Mouse (Mus musculus) kidney, postnatal 4 days (tissue): ENCODE results near the gene Dnajc4.

Source experiments
- DNase-seq, 2 experiments: peaks; one replicate each; pipeline ENCODE4 v3.0.0; 2021; ENCODE audit warnings: mixed read lengths in 2 of 2

The Dnajc4 gene

GRCm38 (mm10) chr19:6992011-6992858, at the start of gene Dnajc4:
Dnajc4 (minus strand) TSS chr19:6992572.
- DNase-seq: peak; percentile 98 to 99

GRCm38 (mm10) chr19:7041171-7041570, 48.8 kb upstream of the Dnajc4 start:
- DNase-seq: no peak

- DNase-seq: no peak
Measured at GRCm38 (mm10) chr19:7040637-7041130, 48.3 kb upstream of the Dnajc4 start.

- peak; percentile 99 to 100 for DNase-seq
Measured at GRCm38 (mm10) chr19:7039841-7040636, 47.7 kb upstream of the Dnajc4 start, which contains the start of gene Stip1. Stip1 (minus strand) TSS chr19:7039967.

- DNase-seq: peak; percentile 66 to 80
Measured at GRCm38 (mm10) chr19:7039088-7039720, 46.8 kb upstream of the Dnajc4 start.

- no peak for DNase-seq
Measured at GRCm38 (mm10) chr19:7034006-7034405, 41.6 kb upstream of the Dnajc4 start.

GRCm38 (mm10) chr19:7029531-7029930, 37.2 kb upstream of the Dnajc4 start:
- no peak for DNase-seq

GRCm38 (mm10) chr19:7020224-7020641, 27.9 kb upstream of the Dnajc4 start:
- DNase-seq: peak; percentile 72 to 76

- peak in 1 of 2 experiments; percentile 45 for DNase-seq
Measured at GRCm38 (mm10) chr19:7019191-7019590, 26.8 kb upstream of the Dnajc4 start, which contains the start of gene Fermt3. Fermt3 (minus strand) TSS chr19:7019469.

- DNase-seq: no peak
Measured at GRCm38 (mm10) chr19:7018546-7018945, 26.2 kb upstream of the Dnajc4 start.

- no peak for DNase-seq
Measured at GRCm38 (mm10) chr19:7017541-7018457, 25.4 kb upstream of the Dnajc4 start.

GRCm38 (mm10) chr19:7014481-7015135, 22.2 kb upstream of the Dnajc4 start:
- DNase-seq: no peak

GRCm38 (mm10) chr19:7013984-7014383, 21.6 kb upstream of the Dnajc4 start:
- DNase-seq: no peak

GRCm38 (mm10) chr19:7012426-7012825, 20.1 kb upstream of the Dnajc4 start:
- DNase-seq: no peak

GRCm38 (mm10) chr19:7006892-7007593, 14.7 kb upstream of the Dnajc4 start:
- no peak for DNase-seq

- DNase-seq: no peak
Measured at GRCm38 (mm10) chr19:6999360-7000063, 7.1 kb upstream of the Dnajc4 start.

GRCm38 (mm10) chr19:6997721-6998290, 5.4 kb upstream of the Dnajc4 start:
- no peak for DNase-seq

- peak; percentile 89 to 94 for DNase-seq
Measured at GRCm38 (mm10) chr19:6996006-6996405, 3.6 kb upstream of the Dnajc4 start, which contains the start of the genes Nudt22 and Trpt1. Nudt22 (minus strand) TSS chr19:6996117. Trpt1 (plus strand) TSS chr19:6996131.
